Mouse (Mus musculus) heart, embryonic 16.5 days (tissue): ENCODE measurements at regions not wholly inside any gene's neighbourhood (a gene's known extent, or its start where the extent isn't known, plus 50 kb on each side); places are given as distances from the start of the nearest gene placed in this dataset.

Experiments
- ATAC-seq: fragments of 200-750 bp; cut with Nextera tagmentation; replicated peaks from 2 replicates; pipeline ENCODE4 v1.8.0; 2017; ENCODE audit warnings: moderate number of reproducible peaks; ENCODE audit not compliant: insufficient read depth, low FRiP score; ENCODE audit errors: extremely low read depth
- H3K27ac ChIP-seq: fragments of 300-500 bp; sonication (generic); 2 replicates; pipeline ENCODE4 v1.5.1; 2014; ENCODE audit warnings: mild to moderate bottlenecking, low read length, control low read depth, moderate library complexity
- H3K27me3 ChIP-seq: fragments of 300-500 bp; sonication (generic); 2 replicates; pipeline ENCODE4 v1.6.1; 2014; ENCODE audit warnings: low read length, mixed read lengths; ENCODE audit not compliant: control insufficient read depth, insufficient read depth
- H3K36me3 ChIP-seq: fragments of 300-500 bp; sonication (generic); 2 replicates; pipeline ENCODE4 v1.6.1; 2014; ENCODE audit not compliant: control insufficient read depth, insufficient read depth
- H3K4me1 ChIP-seq: fragments of 300-500 bp; sonication (generic); 2 replicates; pipeline ENCODE4 v1.6.1; 2014; ENCODE audit warnings: low read length, mixed read lengths; ENCODE audit not compliant: control insufficient read depth, insufficient read depth
- H3K4me2 ChIP-seq: fragments of 300-500 bp; sonication (generic); 2 replicates; pipeline ENCODE4 v1.6.1; 2014; ENCODE audit warnings: low read depth, mild to moderate bottlenecking, control low read depth, low read length
- H3K4me3 ChIP-seq: fragments of 300-500 bp; sonication (generic); 2 replicates; pipeline ENCODE4 v1.5.1; 2014; ENCODE audit warnings: mild to moderate bottlenecking, control low read depth, low read length
- H3K9ac ChIP-seq: fragments of 300-500 bp; sonication (generic); 2 replicates; pipeline ENCODE4 v1.6.1; 2014; ENCODE audit warnings: low read length, control low read depth
- H3K9me3 ChIP-seq: fragments of 300-500 bp; sonication (generic); replicated peaks from 2 replicates; pipeline ENCODE4 v1.6.1; 2016; ENCODE audit warnings: low read length; ENCODE audit not compliant: control insufficient read depth
- WGBS: fragments of 180-500 bp; shearing (Covaris S2); extraction: QIAGEN DNeasy Blood & Tissue Kit; methylation state at CpG from one replicate; pipeline ENCODE4 v1.1.7; 2014; 5-methylcytosine and 5-hydroxymethylcytosine counted together

DNA sequence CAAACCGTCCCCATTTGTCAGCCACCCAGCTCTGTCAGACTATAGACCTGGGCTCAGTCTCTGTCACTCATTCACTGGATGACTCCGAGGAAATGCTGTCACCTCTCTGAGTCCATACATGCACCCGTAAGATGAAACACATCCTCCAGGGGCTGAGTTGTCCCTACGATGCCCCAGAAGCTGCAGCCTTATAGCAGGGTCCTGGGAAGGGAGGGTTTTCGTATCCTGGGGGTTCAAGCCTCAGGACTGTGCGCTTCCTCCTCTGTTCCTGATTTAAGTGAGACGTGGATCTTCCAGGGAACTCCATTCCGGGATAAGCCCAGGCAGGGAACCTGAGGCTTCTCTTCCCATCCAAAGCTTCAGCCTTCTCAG lies 111.6 kb downstream of the Tpra1 start:
- no peaks in the 10 kb centered on the region for H3K36me3 ChIP-seq
- ATAC-seq = no peak
- H3K4me3 ChIP-seq = no peak overlapping the region
- H3K4me1 ChIP-seq = peaks cover under 1% of the 10 kb centered on the region; the same call in 1 of the 2 replicates
- H3K27ac ChIP-seq = no peak overlapping the region
- no peaks in the 10 kb centered on the region for H3K9me3 ChIP-seq
- H3K9ac ChIP-seq = no peak overlapping the region
- H3K4me2 ChIP-seq = no peak overlapping the region
- WGBS = 67% methylated on average over 8 of the region's 8 CpGs
- no peaks in the 10 kb centered on the region for H3K27me3 ChIP-seq

DNA sequence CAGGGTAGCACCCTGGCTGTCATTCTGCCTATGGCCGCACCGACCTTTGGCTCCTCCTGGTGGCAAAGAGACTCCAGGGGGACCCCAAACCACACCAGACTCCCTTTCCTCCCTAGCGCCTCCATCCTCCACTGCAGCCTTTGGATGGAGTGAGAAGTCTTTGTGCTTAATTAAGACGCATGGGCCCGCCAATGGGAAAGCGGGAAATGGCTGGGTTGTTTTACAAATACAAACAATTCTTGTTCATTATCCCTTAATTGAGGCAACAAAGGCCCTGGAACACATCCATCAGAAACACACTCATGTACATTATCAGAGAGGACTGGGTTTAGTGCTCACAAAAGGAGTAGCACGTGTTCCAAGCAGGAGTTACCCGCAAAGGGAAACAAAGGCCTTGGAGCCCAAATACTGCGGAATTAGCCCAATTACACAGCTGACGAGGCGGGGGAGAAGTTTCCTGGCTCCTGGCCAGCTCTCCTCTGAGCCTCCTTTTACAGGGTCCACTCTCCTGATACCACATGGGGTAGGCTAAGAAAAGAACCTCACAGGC lies 122.1 kb downstream of the Tpra1 start:
- ATAC-seq = no peak
- 42% methylated on average over 11 of the region's 11 CpGs for WGBS
- peaks cover 4% of the 10 kb centered on the region for H3K27me3 ChIP-seq
- H3K4me2 ChIP-seq = no peak overlapping the region
- H3K9ac ChIP-seq = no peak overlapping the region
- H3K4me3 ChIP-seq = no peak overlapping the region
- no peaks in the 10 kb centered on the region for H3K36me3 ChIP-seq
- H3K9me3 ChIP-seq = no peaks in the 10 kb centered on the region
- H3K4me1 ChIP-seq = no peaks in the 10 kb centered on the region
- no peak overlapping the region for H3K27ac ChIP-seq

DNA sequence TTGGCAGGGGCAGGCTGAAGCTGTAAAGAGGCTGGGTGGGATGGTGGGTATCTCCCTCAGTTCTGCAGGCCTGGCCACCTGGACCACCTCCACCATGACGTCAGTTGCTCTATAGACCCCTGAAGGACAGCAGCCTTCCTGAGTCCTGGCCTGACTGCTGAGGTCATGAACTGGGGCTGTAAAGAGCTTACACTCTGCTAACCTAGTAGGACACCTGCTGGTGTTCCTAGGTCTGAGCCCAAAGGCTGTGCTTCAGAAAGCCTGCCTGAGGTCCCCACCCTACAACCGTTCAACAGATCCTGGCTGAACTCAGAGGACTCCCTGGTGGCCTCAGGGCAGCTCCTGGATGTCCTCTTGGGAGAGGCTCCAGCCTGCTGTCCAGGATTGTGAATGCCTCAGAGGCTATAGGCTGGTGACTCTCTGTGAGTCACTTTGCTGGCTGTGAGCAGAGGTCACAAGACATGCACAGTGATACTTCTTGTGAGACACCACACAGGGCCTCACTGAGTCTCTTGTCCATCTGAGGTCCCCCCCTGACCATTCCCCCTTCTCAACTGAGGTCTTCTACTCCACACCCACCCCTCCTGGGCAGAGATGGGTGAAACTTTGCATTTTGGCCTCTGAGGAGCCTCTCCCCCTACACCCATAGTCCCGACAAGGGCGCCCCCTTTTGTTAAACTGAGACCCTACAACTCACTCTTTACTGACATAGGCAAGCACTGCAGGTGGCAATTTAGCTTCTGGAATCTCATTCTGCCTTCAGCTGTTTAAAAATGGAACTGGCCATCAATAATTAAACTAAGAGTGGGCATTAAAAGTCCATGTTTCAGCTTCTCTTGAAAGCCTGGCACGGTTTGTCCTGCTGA lies 131.6 kb downstream of the Tpra1 start:
- H3K36me3 ChIP-seq = no peaks in the 10 kb centered on the region
- WGBS = 38% methylated on average over 5 of the region's 5 CpGs
- H3K4me2 ChIP-seq = no peak overlapping the region
- ATAC-seq = no peak
- no peak overlapping the region for H3K27ac ChIP-seq
- H3K9ac ChIP-seq = no peak overlapping the region
- no peak overlapping the region for H3K4me3 ChIP-seq
- H3K9me3 ChIP-seq = no peaks in the 10 kb centered on the region
- 0 out of 2 replicates have a peak, but pooled peaks cover 3% of the 10 kb centered on the region for H3K27me3 ChIP-seq
- 0 out of 2 replicates have a peak, but pooled peaks cover 2% of the 10 kb centered on the region for H3K4me1 ChIP-seq

DNA sequence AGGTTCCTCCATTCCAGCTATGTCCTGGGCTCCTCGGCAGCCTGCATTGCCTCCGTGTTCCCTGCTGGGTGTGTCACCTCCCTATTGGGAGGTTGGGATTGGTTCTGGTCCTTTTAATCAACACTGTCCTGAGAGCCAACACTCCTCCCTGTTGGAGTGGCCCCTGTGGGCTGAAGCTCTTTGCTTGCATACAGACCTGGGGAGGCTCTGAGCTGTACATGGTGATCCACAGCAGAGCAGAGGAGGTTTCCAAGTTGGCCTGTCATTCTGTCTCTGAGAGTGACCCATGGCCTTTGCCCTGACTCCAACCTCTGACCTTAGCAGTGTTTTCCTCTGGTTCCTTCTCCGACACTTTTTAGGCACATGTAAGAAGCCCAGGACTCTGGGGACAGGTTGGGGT lies 132.4 kb downstream of the Tpra1 start:
- 45% methylated on average over 3 of the region's 3 CpGs for WGBS

DNA sequence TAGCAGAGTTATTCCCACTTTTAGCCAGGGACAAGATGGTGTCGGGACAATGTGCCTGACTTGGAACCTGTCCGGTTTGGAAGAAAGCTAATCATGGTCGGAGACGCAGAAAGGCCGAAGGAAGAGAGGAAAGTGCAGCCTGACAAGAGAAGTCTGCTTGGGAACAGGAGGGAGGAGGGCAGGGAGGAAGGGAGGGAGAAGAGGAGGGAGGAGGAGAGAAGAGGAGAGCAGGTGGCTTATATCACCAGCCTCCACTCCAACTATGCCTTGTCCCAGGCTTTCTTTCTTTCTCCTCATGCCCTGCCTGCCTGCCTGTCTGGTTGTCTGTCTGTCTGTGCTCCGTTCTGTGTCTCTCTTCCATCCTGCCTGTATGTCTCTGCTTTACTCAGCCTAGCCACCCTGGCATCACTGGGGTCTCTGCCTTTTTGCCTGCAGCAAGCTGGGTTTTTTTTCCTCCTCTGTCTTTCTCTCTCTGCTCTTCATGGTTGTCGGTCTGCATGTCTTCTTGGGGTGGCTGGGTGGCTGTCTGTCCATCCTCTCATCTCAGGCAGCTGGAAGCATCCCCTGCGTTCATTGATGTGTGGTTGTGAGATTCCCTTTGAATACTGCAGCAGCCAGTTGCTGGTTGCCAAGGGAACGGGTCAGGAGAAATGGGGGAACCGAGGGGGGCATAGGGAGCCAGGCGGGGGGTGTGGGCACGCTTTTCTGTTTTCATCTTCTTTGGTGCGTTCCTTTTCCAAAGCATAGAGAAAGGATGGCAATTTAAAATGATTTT lies 133.2 kb downstream of the Tpra1 start:
- no peak overlapping the region for H3K27ac ChIP-seq
- 60% methylated on average over 13 of the region's 13 CpGs for WGBS
- 0 out of 2 replicates have a peak, but pooled peaks cover 3% of the 10 kb centered on the region for H3K27me3 ChIP-seq
- H3K9ac ChIP-seq = no peak overlapping the region
- no peak overlapping the region for H3K4me2 ChIP-seq
- H3K36me3 ChIP-seq = no peaks in the 10 kb centered on the region
- 0 out of 2 replicates have a peak, but pooled peaks cover 2% of the 10 kb centered on the region for H3K4me1 ChIP-seq
- ATAC-seq = no peak
- H3K4me3 ChIP-seq = no peak overlapping the region
- H3K9me3 ChIP-seq = no peaks in the 10 kb centered on the region

More for the DNA sequence above, 132.4 kb downstream of the Tpra1 start:
- 0 out of 2 replicates have a peak, but pooled peaks cover 3% of the 10 kb centered on the region for H3K27me3 ChIP-seq
- no peak overlapping the region for H3K4me2 ChIP-seq
- no peak overlapping the region for H3K9ac ChIP-seq
- 0 out of 2 replicates have a peak, but pooled peaks cover 2% of the 10 kb centered on the region for H3K4me1 ChIP-seq
- no peak overlapping the region for H3K27ac ChIP-seq
- no peaks in the 10 kb centered on the region for H3K9me3 ChIP-seq
- no peaks in the 10 kb centered on the region for H3K36me3 ChIP-seq
- no peak for ATAC-seq
- H3K4me3 ChIP-seq = no peak overlapping the region

DNA sequence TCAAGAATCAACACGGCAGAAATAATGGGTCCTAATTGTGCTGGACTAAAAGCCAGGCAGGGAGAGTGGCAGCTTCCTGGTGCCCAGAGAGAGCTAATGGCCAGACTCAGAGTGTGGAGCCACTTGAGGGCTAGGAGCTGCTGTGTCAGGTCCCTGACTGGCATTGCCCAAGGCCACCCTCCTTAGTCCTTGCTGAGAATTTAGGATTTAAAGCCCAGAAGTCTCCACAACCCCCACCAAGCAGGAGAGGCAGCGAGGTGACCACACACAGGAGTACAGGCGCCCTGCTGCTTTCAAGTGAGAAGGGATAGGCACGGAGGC lies 133.7 kb downstream of the Tpra1 start:
- Histone ChIP-seq H3K4me2 (no peak overlapping the region), H3K36me3 (no peaks in the 10 kb centered on the region), H3K9ac (no peak overlapping the region), H3K9me3 (no peaks in the 10 kb centered on the region), H3K4me1 (0 out of 2 replicates have a peak, but pooled peaks cover 2% of the 10 kb centered on the region), H3K27me3 (0 out of 2 replicates have a peak, but pooled peaks cover 3% of the 10 kb centered on the region), H3K4me3 (no peak overlapping the region), H3K27ac (no peak overlapping the region)
- ATAC-seq = no peak
- WGBS = 61% methylated on average over 4 of the region's 4 CpGs

DNA sequence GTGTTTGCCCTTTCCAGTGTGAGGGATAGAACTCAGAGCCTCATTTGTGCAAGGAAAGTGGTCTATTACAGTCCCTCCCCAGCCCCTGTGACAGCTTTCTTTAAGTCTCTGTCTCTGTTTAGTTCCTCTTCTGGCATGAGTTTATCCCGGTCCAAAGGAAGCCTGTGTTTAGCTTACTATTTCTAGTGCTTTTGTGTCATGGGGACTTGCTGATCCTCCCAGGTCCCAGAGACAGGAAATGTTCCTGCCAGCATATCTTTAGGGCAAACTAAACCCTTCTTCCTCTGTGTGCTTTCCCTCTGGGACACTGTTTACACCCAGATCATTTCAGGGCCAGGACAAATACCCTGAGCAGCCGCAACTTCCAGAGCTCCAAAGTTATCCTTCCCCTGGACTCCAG lies 135.3 kb downstream of the Tpra1 start:
- no peak overlapping the region for H3K4me3 ChIP-seq
- H3K27ac ChIP-seq = no peak overlapping the region
- no peaks in the 10 kb centered on the region for H3K9me3 ChIP-seq
- no peaks in the 10 kb centered on the region for H3K36me3 ChIP-seq
- no peak overlapping the region for H3K9ac ChIP-seq
- WGBS = 40% methylated on average over 2 of the region's 2 CpGs
- H3K27me3 ChIP-seq = 0 out of 2 replicates have a peak, but pooled peaks cover 3% of the 10 kb centered on the region
- no peak overlapping the region for H3K4me2 ChIP-seq
- ATAC-seq = no peak
- 0 out of 2 replicates have a peak, but pooled peaks cover 2% of the 10 kb centered on the region for H3K4me1 ChIP-seq

DNA sequence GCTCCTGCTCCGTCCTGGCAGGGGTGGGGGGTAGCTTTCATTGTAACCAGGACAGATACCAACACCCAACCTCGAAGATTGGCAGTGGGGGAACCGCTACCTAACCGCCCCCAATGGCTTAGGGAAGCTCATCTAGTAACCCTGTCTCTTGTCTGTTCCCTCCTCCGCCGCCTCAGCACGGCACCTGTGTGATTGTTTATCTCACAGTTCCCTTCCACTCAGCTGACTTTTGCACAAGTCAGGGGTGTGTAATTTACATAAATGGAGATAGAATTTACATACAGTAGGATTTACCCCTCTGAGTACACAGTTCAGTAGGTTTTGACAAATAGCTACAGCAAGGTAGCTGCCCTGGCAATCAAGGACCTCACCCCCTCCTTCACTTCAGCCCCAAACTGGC lies 135.8 kb downstream of the Tpra1 start:
- H3K27ac ChIP-seq = no peak overlapping the region
- 0 out of 2 replicates have a peak, but pooled peaks cover 3% of the 10 kb centered on the region for H3K27me3 ChIP-seq
- no peaks in the 10 kb centered on the region for H3K9me3 ChIP-seq
- 56% methylated on average over 7 of the region's 7 CpGs for WGBS
- H3K4me2 ChIP-seq = no peak overlapping the region
- H3K4me1 ChIP-seq = 0 out of 2 replicates have a peak, but pooled peaks cover 2% of the 10 kb centered on the region
- H3K36me3 ChIP-seq = no peaks in the 10 kb centered on the region
- H3K9ac ChIP-seq = no peak overlapping the region
- no peak overlapping the region for H3K4me3 ChIP-seq
- ATAC-seq = no peak
